Mouse (Mus musculus): ENCODE measurements at regions not wholly inside any gene's neighbourhood (a gene's known extent, or its start where the extent isn't known, plus 50 kb on each side); places are given as distances from the start of the nearest gene placed in this dataset.

- no peaks in the 10 kb centered on the region for H3K9me3 ChIP-seq (replicated peaks; ENCODE audit: insufficient read depth, low read length)
- no peaks in the 10 kb centered on the region for H3K36me3 ChIP-seq (ENCODE audit: control insufficient read depth in 1 of 2, insufficient read depth in 2 of 2, low read length in 2 of 2)
- H3K79me2 ChIP-seq (ENCODE audit: control insufficient read depth, insufficient read depth, low read length, poor library complexity): no peaks in the 10 kb centered on the region
- no peak overlapping the region for H3K9ac ChIP-seq (ENCODE audit: control insufficient read depth, low read depth, low read length, poor library complexity, severe bottlenecking)
- no peak overlapping the region for H3K4me3 ChIP-seq (ENCODE audit: control insufficient read depth in 1 of 2, insufficient read depth in 1 of 2, low read depth in 2 of 2, low read length in 2 of 2)
- peak; percentile 39 for DNase-seq (ENCODE audit: low read depth, low spot score)
- TF ChIP-seq CTCF (IDR thresholded peaks at IDR 0.05 in 2 of 3, conservative IDR thresholded peaks at IDR 0.05 in 1 of 3; ENCODE audit: control insufficient read depth in 1 of 3, insufficient read depth in 1 of 3, low read depth in 2 of 3, low read length in 3 of 3, poor library complexity in 1 of 3, severe bottlenecking in 1 of 3) (peak in 2 of 3 experiments; percentile 31 to 55; a peak in 4 of 6 replicates), UBTF (IDR thresholded peaks at IDR 0.05; ENCODE audit: borderline replicate concordance, insufficient read depth, low read depth, low read length) (no peak), TBP (IDR thresholded peaks at IDR 0.05; ENCODE audit: low read depth, low read length) (no peak), SMC3 (IDR thresholded peaks at IDR 0.05; ENCODE audit: low read depth, low read length) (peak; percentile 59), ZC3H11A (IDR thresholded peaks at IDR 0.05; ENCODE audit: low read depth, low read length) (peak; percentile 48), BHLHE40 (IDR thresholded peaks at IDR 0.05; ENCODE audit: borderline replicate concordance, low read depth, low read length) (no peak), RAD21 (IDR thresholded peaks at IDR 0.05; ENCODE audit: low read depth, low read length) (peak; percentile 60), MAX (IDR thresholded peaks at IDR 0.05; ENCODE audit: low read length) (no peak), ZMIZ1 (IDR thresholded peaks at IDR 0.05; ENCODE audit: low read depth, low read length) (no peak)
- H3K27me3 ChIP-seq (ENCODE audit: control insufficient read depth in 1 of 2, insufficient read depth in 2 of 2, low read length in 2 of 2): no peaks in the 10 kb centered on the region
- H3K4me1 ChIP-seq (ENCODE audit: control insufficient read depth in 1 of 2, insufficient read depth in 2 of 2, low read length in 2 of 2): no peaks in the 10 kb centered on the region
- H3K27ac ChIP-seq (ENCODE audit: control insufficient read depth, low read depth, low read length): no peak overlapping the region
Measured at GRCm38 (mm10) chr10:47300097-47300496, 1722.5 kb downstream of the Hace1 start.
